Mouse (Mus musculus) thymus, adult 2 months (tissue): ENCODE results near the gene Arhgap44. TPM values are rescaled to one million over a fixed set of nuclear protein-coding genes. Genes with fewer than 3 reads are reported as not detected.

Experiments
- DNase-seq: peaks from one replicate; pipeline ENCODE4 v3.0.0; 2021
- H3K27ac ChIP-seq: fragments of 200-500 bp; 2 replicates; pipeline ENCODE4 v1.5.1; 2012; ENCODE audit warnings: low read length, control low read depth; ENCODE audit not compliant: control insufficient read depth, insufficient read depth
- H3K27me3 ChIP-seq: fragments of 200-500 bp; 2 replicates; pipeline ENCODE4 v1.6.1; 2012; ENCODE audit warnings: mild to moderate bottlenecking, low read length, moderate library complexity, mixed read lengths; ENCODE audit not compliant: control insufficient read depth, insufficient read depth
- H3K36me3 ChIP-seq: fragments of 200-500 bp; 2 replicates; pipeline ENCODE4 v1.6.1; 2012; ENCODE audit warnings: mild to moderate bottlenecking, low read length, moderate library complexity; ENCODE audit not compliant: control insufficient read depth, insufficient read depth
- H3K4me1 ChIP-seq: fragments of 200-500 bp; replicated peaks from 2 replicates; pipeline ENCODE4 v1.6.1; 2012; ENCODE audit warnings: low read length; ENCODE audit not compliant: control insufficient read depth, insufficient read depth
- H3K4me3 ChIP-seq: fragments of 200-500 bp; 2 replicates; pipeline ENCODE4 v1.5.1; 2012; ENCODE audit warnings: mild to moderate bottlenecking, low read length, control low read depth, moderate library complexity; ENCODE audit not compliant: control insufficient read depth, insufficient read depth
- CTCF ChIP-seq: fragments of 200-500 bp; IDR thresholded peaks from 2 replicates; pipeline ENCODE4 v1.5.1; 2012; ENCODE audit warnings: mild to moderate bottlenecking, control low read depth, low read length, moderate library complexity, borderline replicate concordance; ENCODE audit not compliant: control insufficient read depth, poor library complexity, insufficient read depth; ENCODE audit errors: extremely low read depth
- POLR2A ChIP-seq: fragments of 200-500 bp; IDR thresholded peaks from 2 replicates; pipeline ENCODE4 v1.6.1; 2012; ENCODE audit warnings: mild to moderate bottlenecking, low read length, control low read depth, moderate library complexity; ENCODE audit not compliant: control insufficient read depth, poor library complexity, insufficient read depth; ENCODE audit errors: extremely low read depth
- WGBS: fragments of 180-500 bp; shearing (Covaris S2); methylation state at CpG from one replicate; pipeline ENCODE4 v1.1.7; 2018; 5-methylcytosine and 5-hydroxymethylcytosine counted together
- polyA plus RNA-seq: library from polyadenylated mRNA; depleted of rRNA; stranded (reverse); fragments of >200 nt; gene quantifications from 2 replicates; pipeline ENCODE4 v1.2.3, GENCODE M21; 2012

The Arhgap44 gene
- polyA plus RNA-seq, 1 experiment: 6.7 TPM

DNA sequence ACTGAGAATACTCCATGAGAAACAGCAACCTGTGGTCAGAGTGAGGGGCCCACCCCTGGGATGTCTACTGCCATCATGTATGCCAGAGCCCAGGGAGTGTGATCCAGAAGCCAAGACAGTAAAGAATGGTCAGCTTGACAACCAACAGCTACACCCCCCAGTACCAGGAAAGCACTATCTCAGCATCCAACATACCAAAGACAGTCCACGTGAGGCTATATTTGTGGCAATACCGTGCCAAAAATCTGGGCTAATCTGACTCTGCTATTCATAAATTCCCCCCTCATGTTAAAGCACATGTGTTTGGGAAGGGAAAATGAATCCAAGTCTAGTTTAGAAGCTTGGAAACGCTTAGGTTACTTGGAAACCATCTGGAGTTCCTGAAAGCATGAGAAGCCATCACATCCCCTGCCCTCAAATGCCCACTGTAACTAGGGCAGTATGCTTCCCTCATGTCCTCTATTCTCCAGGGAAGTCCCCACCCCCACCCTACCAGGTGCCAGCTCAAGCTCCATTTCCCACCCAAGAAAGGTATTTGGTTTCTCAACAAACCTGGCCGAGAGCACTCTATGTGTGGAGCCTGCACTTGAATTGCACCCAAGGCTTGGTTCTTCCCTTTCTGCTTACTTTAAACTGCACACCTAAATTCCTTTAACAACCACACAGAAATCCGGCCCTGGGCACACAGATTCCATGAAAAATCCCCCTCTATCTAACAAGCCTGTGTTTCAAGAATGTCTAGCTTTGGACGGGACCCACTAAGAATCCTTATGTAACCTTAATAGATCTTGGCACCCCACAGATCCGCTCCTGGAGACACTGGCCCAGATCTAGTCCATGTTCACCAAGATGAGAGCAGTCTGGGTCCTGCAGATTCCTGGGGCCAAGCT is 1.5 kb downstream of the Arhgap44 start:
- H3K4me1 ChIP-seq: no peaks in the 10 kb centered on the region
- no peak for DNase-seq
- H3K36me3 ChIP-seq: no peaks in the 10 kb centered on the region
- H3K27me3 ChIP-seq: no peaks in the 10 kb centered on the region
- no peak overlapping the region for H3K4me3 ChIP-seq
- WGBS: 76% methylated on average over 7 of the region's 7 CpGs
- H3K27ac ChIP-seq: no peak overlapping the region
- TF ChIP-seq CTCF (no peak), POLR2A (no peak)

DNA sequence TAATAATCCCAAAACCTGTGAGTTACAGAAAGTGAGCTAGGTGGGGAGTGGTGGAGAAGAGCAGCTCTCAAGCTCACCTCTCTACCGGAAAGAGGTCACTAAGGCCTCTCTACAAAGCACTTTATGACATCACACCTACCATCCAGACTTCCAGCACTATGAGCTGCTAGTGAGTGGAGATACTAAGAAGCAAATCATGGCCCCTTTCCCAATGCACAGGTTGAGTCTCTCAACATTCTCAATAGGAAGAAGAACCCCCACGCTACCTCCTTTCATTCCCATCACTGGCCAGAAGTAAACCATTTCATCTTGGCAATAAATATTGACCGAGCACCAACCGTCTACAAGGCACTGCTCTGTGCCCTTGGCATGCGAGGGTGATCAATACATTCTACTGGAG is 3.0 kb downstream of the Arhgap44 start, which contains the start of gene 1700086D15Rik:
TSS of gene 1700086D15Rik (minus strand) at position 101 of the 400 bp plus-strand sequence.
- 90% methylated on average over 5 of the region's 5 CpGs for WGBS
- DNase-seq: no peak
- TF ChIP-seq POLR2A: no peak
- TF ChIP-seq CTCF: no peak
- Histone ChIP-seq H3K4me3 (no peak within 1 kb of the TSS), H3K27ac (no peak within 1 kb of the TSS), H3K36me3 (no peaks in the 10 kb centered on the region), H3K4me1 (no peaks in the 10 kb centered on the region), H3K27me3 (no peaks in the 10 kb centered on the region)

DNA sequence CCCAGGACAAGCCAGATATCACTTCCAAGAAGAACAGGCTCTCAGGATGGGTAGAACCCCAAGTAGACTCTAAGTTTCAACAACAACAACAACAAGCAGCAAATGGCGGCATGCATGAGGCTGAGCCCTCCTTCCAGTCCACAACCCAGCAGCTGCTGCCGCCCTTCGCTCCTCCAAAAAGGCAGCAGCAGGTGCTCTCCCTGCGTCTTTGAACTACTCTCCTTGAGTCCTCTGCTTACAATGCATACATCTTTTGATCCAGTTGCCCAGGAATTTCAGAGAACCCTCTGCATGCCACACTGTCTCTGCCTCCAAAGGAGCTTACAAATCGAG is 4.1 kb downstream of the Arhgap44 start:
- no peaks in the 10 kb centered on the region for H3K36me3 ChIP-seq
- 94% methylated on average over 5 of the region's 5 CpGs for WGBS
- H3K4me1 ChIP-seq: no peaks in the 10 kb centered on the region
- DNase-seq: no peak
- H3K4me3 ChIP-seq: no peak overlapping the region
- no peak overlapping the region for H3K27ac ChIP-seq
- no peaks in the 10 kb centered on the region for H3K27me3 ChIP-seq
- TF ChIP-seq CTCF (no peak), POLR2A (no peak)

DNA sequence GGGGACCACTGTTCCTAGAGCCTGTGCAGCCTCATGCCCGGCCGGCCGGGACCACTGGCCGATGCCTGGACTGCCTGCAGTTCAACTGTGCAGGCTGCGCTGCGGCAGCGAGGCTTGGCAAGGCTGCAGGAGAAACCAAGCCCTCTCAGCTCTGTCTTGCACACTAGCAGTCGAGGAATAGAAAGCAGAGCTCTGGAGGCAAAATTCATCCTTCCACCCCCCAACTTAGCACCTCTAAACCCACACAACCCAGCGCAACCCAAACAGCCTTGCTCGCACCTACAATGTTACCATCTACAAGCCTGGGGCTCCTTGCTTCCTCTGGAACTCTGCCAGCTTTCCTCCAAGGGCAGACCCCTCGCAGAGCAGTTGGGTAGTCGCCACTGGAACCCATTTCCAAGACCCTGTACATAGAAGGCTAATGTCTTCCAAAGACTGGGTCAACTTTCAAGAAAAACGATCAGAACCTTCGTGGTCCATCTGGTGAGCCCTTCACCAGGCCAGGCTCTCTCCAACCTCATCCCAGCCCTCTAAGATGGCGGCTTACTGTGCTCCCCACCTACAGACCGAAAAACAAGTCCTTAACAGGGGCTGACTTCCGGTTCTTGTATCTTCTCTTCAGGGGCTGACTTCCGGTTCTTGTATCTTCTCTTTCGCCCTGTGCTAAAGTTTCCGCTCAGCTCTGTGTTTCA is 4.6 kb downstream of the Arhgap44 start:
- no peak overlapping the region for H3K4me3 ChIP-seq
- H3K27me3 ChIP-seq: no peaks in the 10 kb centered on the region
- H3K36me3 ChIP-seq: no peaks in the 10 kb centered on the region
- WGBS: 92% methylated on average over 20 of the region's 20 CpGs
- H3K27ac ChIP-seq: no peak overlapping the region
- DNase-seq: no peak
- H3K4me1 ChIP-seq: no peaks in the 10 kb centered on the region
- TF ChIP-seq CTCF (no peak), POLR2A (no peak)

DNA sequence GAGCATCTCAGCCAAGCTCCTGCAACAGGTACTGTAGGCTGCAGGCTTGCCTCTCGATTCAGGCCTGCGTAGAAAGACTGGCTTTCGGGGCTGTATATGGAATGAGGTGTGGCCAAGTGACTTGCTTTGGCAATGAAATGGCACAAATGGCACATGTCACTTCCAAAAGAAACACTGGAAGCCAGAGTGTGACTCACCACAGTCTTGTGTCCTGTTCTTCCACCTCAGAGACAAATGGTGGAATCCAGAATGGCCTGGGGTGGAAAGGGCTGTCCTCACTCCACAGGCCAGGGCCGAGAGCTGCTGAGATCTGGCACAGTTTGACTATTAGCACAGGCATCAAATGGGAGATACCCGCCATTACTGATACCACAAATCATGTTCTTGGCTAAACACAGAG is 9.8 kb downstream of the Arhgap44 start:
- no peak for DNase-seq
- no peaks in the 10 kb centered on the region for H3K27me3 ChIP-seq
- H3K4me1 ChIP-seq: no peaks in the 10 kb centered on the region
- no peak for TF ChIP-seq CTCF
- TF ChIP-seq POLR2A: no peak
- H3K36me3 ChIP-seq: no peaks in the 10 kb centered on the region
- H3K4me3 ChIP-seq: no peak overlapping the region
- no peak overlapping the region for H3K27ac ChIP-seq
- 90% methylated on average over 5 of the region's 5 CpGs for WGBS

DNA sequence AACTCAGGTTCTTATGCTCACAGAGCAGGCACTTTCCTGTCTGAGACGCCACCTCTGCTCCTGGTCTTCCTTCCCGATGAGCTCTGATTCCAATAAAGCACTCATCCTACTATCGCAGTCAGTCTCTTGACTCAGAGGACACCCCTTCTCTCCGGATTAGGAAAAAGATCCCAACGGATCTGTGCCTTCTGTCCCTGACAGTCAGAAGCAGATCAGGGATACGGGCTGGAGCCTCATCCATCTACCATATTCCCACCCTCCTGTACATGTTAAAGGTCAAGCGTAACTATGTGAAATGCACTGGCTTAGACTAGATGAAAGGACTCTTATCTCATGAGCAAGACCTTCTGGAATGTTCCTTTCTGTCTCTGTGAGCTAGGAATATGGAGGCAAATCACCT is 14.3 kb downstream of the Arhgap44 start:
- DNase-seq: no peak

More for the DNA sequence above, 14.3 kb downstream of the Arhgap44 start:
- no peaks in the 10 kb centered on the region for H3K27me3 ChIP-seq
- TF ChIP-seq CTCF (no peak), POLR2A (no peak)
- no peaks in the 10 kb centered on the region for H3K36me3 ChIP-seq
- H3K4me1 ChIP-seq: no peaks in the 10 kb centered on the region
- H3K27ac ChIP-seq: no peak overlapping the region
- WGBS: 90% methylated on average over 7 of the region's 7 CpGs
- no peak overlapping the region for H3K4me3 ChIP-seq
